Mouse (Mus musculus) retina, embryonic 14.5 days (tissue): Measurements from ENCODE around the gene Gm572.

Source experiments
- DNase-seq: peaks from one replicate; pipeline ENCODE4 v3.0.0-alpha.2; 2015; ENCODE audit warnings: low spot score

Gene Gm572

GRCm38 (mm10) chr4:148625756-148626622 lies 17.1 kb upstream of the Gm572 start:
- DNase-seq = peak; percentile 67

DNA sequence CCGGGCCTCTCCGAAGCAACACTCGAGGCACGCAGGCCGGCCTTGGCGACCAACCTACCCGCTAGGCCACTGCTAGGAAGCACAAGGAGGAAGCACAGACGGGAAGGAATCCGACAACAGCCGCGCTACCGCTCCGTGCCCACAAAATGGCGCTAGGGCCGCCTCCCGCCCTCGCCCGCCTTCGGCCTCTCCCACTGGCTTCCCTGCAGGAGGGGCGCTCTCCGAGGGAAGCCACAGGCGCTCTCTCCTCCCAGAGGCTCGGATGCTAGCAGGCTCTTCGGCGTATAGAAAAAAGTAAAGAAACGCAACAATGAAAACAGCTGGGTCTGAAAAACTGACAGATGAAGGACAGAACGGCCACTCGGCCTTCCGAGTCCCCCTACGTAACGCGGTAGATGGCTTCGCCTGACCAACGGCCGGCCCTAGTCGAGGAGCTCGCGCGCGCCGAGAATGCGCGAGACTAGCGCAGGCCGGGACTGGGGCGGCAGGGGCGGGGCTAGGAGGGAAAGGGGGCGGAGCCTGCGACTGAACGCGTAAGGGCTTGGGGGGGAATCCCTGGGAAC lies 16.4 kb upstream of the Gm572 start, which contains the start of gene Tardbp:
Tardbp (minus strand) TSS at position 397 of the 563 bp plus-strand sequence.
- peak; percentile 98 for DNase-seq

DNA sequence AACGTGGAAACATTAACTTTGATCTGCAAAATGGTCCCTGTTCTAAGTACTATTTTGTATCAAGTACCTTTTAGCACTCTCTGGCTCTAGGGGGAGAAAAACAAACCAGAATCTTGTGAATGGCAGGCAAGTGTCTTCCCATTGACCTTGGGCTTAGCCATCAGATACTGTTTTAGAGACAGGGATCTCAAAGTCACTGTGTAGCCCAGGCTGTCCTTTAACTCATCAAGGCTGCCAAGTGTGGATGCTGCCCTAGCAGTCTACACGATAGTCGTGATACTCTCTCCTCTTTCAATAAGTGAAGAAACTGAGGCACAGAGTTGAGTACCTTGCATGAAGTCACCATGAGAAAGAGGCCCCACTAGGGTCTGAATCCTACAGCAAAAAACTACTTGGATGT lies 15.9 kb upstream of the Gm572 start:
- no peak for DNase-seq

DNA sequence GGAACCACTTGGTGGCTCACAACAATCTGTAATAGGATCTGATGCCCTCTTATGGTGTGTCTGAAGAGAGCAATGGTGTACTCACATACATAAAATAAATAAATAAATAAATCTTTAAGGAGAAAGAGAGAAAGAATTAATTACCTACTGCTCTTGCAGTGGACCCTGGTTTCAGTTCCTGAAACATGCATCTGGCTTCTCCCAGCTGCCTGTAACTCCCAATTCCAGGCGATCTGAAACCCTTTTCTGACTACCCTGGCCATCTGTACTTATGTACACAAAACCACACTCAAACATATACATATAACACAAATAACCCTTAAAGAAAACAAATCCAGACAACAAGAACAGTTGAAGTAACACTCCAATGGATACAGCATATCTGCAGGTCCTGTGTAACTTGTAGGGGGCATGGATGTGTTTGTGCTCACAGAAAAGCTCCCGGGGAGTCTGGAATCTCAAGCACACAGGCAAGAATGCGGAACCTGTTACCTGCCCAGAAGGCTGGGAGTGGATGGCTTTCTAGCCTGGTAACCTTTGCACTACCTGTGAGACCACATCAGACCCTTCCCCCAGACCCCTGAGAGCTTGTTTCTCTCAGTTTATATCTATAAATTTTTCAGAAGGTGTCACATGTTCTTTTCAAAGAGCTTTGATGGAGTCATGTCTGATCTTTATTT lies 11.0 kb upstream of the Gm572 start:
- no peak for DNase-seq

DNA sequence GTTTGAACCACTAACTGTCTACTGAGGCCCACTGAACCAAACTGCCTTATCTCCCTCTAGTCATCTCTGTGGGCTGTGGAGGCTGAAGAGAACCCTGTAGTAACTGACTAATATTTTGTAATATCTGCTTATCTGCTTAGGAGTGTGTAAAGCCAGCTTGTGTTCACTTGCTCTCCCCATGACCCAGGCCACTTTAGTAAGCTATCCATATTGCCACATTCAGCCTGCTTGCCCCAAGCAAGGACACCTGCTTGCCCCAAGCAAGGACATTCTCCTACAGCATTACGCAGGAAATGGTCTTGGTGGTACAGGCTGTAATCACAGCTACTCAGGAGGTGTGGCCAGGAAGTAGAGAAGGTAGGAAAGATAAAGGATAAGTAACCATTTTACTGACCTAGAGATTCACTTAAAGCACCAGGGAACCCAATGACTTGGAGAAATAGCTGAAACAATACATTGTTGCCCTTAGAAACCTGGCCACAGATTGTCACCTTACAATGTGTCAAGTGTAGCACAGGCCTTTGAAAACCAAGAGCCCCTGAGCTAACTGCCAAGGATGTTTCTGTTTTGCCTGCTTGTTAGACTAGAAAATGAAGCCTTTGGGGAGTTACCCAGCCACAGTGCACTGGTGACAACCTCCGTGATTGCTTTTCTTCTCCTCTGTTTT lies 9.6 kb upstream of the Gm572 start:
- DNase-seq = no peak

GRCm38 (mm10) chr4:148635309-148635708 lies 7.8 kb upstream of the Gm572 start:
- DNase-seq = no peak

DNA sequence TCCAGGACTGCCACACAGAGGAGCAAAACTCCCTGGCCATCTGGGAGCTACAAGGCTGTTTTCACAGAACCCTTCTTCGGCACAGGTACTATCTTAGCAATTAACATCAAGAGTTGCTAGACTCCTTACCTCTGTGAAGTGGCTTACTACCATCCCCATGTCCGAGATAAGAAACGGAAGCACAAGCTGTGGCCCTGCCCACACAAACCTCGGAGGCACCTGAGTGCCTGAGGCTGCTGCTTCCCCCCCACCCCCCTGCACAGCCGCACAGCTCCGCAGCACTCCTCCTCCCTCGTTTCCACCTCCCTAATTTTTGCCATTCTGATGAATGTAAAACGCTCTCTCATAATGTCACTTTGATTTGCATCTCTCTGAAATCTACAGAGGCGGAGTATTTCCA lies 4.8 kb upstream of the Gm572 start:
- no peak for DNase-seq

DNA sequence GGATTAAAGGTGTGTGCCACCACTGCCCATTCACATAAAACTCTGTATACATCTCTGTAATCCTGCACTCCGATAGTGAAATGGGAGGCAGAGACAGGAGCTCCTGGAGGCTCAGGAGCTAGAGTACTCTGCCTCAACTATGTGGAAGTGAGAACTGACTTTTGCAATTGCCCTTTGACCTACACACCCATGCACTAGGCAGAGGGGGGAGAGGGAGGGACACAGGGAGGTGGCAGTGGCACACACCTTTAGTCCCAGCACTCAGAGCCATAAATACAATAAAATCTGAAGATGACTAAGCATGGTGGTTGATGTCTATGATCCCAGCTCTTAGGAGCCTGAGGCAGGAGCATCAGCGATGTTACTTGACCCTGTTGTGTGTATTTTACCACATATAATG lies 3.7 kb upstream of the Gm572 start:
- no peak for DNase-seq

GRCm38 (mm10) chr4:148641121-148641520 lies 2.0 kb upstream of the Gm572 start:
- DNase-seq = no peak

DNA sequence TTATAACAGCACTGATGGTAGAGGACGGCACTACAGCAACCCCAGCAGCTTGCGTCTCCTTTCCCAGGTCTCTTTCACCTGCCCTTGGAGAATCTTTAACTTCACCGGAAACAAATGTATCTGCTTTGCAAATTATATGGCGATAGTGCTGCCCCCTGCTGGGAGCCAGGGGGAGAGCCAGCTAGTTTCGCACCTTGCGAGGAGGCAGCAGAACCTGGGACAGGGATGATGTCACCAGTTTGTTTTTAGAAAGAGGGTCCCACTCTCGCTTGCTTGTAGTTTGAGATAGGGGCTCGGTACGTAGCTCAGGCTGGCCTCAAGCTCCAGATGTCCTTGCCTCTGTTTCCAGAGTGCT lies 1.0 kb downstream of the Gm572 start:
- DNase-seq = peak; percentile 78

DNA sequence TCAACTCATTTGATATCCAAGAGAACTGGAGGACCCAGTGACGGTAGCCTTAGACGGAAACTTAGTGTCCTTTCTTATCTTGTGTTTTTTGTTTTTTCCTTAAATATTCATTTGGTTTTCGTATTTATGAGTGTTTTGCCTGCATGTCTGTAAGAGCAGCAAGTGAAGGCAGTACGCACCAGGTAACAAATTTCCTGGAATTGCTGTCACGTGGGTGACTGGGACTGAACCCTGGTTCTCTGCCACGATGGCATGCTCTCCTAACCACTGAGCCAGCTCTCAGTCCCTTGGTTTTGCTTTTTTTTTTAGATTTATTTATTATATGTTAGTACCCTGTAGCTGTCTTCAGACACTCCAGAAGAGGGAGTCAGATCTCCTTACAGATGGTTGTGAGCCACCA lies 1.8 kb downstream of the Gm572 start:
- no peak for DNase-seq

- no peak for DNase-seq
Measured at GRCm38 (mm10) chr4:148646616-148647015, 3.5 kb downstream of the Gm572 start.

DNA sequence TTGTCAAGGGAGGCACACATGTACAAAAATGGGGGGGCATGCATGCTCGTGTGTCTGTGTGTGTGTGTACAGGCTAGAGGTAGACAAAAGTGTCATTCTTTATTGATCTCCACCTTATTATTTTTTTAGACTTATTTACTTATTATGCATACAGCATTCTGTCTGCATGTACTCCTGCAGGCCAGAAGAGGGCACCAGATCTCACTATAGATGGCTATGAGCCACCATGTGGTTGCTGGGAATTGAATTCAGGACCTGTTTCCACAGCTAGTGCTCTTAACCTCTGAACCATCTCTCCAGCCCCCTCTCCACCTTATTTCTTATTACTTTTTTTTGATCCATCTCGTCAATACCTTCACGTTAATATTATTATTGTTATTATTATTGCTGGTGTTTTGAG lies 6.2 kb downstream of the Gm572 start:
- DNase-seq = no peak

GRCm38 (mm10) chr4:148651045-148651444 lies 7.9 kb downstream of the Gm572 start:
- DNase-seq = no peak

DNA sequence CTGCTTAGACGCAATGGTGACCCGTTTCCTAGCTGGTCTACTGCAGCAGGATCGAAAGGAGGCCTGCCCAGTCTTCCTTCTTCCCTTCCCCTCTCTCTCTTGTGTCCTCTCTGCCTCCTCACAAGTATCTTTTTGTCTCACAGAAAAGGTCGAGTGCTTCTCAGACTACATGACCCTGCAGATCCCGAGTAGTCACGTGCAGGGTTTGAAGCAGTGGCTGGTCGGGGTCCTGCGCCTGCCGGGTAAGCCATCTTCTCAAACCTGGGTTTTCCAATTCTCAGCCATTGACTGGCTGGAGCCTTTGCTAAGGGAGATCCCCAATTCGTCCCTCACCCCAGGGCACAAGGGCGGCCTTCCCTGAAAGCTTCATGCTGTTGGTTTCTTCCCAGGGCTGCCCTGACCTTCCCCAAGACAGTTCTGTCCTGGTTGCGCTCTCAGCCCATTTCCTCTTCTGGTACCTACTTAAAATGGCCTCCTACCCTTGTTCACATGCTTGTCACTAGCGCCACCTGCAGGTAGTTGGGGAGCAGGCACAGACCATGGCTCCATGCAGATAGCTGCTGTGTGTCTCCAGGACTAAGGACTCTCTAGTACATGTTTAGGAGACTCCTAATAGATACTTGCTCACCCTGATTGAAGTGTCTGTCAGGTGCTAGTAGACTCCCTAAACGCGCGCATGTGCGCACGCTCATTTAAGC lies 11.7 kb downstream of the Gm572 start:
- DNase-seq = peak; percentile 30

DNA sequence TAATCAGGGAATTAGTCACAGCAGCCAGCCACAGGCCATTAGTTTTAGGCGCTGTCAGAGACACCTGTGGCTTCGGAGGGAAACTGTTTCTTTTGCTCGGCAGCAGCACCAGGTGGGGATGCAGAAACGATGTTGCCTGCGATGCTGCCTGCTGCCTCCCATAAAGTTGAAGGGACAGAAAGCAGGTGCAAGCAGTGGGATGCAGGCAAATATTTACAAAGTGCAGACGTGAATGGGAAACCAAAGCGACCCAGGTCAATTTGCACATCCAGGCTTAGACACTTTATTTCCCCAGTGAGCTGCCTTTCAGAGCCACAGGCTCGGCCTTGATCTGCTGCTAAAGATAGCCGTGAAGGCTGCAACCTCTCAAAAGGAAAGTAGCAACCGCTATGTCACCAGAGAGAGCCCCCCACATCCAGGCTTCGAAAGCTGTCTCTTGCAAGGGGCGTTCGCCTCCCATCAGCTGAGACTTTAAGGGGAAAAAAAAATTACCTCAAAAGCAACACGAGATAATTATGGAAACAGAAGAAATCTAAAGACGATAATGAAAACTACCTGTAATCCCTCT lies 13.7 kb downstream of the Gm572 start:
- DNase-seq = no peak

DNA sequence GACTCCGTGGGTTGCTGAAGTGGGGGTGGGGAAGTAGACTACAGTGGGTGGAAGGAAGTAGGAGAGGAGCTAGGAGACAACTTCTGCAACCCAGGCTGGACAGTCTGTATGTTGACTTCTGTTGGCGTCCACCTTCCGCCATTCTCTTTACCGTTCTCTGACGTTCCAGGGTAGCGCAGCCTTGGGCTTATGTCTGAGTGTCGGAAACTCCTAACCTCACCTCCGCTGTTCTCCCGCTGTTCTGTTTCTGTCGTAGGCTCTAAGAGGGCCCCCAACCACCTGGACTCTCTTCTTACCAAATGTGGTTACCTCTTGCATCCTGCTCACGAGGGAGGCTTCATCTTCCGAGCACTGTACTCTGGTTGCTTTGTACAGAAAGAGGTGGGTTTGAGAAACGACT lies 14.7 kb downstream of the Gm572 start:
- no peak for DNase-seq

DNA sequence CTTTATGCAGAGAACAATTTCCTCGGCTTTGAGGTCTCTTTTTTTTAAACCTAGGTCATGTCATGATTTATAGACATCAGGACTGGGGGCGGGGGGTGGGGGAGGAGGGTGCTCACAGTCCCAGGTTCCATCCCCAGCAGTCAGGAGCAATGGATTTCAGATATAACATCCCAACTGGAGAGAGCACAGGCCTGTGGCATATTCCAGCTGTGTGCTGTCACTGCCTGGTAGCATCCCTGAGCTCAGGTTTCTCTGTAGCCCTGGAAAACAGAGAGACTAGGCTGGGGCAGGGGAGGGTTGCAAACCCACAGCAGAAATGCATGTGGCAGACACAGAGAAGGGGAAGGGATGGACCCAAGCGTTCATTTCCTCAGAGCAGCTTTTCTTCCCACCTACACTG lies 17.1 kb downstream of the Gm572 start:
- no peak for DNase-seq

GRCm38 (mm10) chr4:148662168-148662965 lies 19.2 kb downstream of the Gm572 start:
- DNase-seq = peak; percentile 93

DNA sequence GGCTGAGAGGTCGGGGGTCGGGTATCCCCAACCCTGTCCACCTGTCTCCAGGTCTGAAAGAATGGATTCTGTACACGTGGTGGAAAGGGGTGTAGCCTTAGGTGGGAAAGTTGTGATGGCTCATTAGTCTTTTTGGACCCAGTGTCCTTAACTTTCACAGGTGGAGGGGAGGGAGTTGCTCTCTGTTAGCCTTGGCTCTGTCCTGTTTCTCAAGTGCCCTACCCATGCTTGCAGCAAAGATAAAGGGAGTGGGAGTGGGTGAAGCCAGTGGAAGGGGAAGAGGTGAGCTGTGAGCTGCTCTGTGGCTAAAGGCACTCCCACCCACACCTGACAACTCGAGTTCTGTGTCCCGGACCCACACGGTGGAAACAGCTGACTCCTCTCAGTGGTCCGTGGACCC lies 20.2 kb downstream of the Gm572 start:
- no peak for DNase-seq

- no peak for DNase-seq
Measured at GRCm38 (mm10) chr4:148664021-148664420, 20.9 kb downstream of the Gm572 start.
